Comparison of ENCODE assay signal across 16 mouse cellular contexts in genomic region chr4:138009786-138010502, GRCm38 (mm10). TPM values are rescaled to one million over a fixed set of nuclear protein-coding genes. Genes with fewer than 3 reads are reported as not detected.
DNase-seq lines count a peak whose midpoint lies in the region; ATAC-seq and TF ChIP-seq lines count a peak whose summit lies in the region.
"Had no signal": no experiment of that assay in that cellular context is flagged by ENCODE, and none has a peak within 500 bp of the region (broad histone marks: within the 10 kb centered on the region; RNA-seq: fewer than 3 reads in every experiment).

No protein-coding gene starts in this region.

- no peaks in the 10 kb centered on the region for H3K27me3 ChIP-seq in cerebellum, adult 2 months (ENCODE audit: control insufficient read depth, insufficient read depth, low read length)
- H3K27me3 ChIP-seq in liver, adult 2 months (ENCODE audit: control insufficient read depth, insufficient read depth, low read length): no peaks in the 10 kb centered on the region
- no peaks in the 10 kb centered on the region for H3K27me3 ChIP-seq in liver, postnatal 0 days (ENCODE audit: insufficient read depth, low read length)
- H3K27me3 ChIP-seq: embryonic facial prominence, embryonic 13.5 days; forebrain, embryonic 12.5 days; heart, embryonic 12.5 days; hindbrain, embryonic 15.5 days had no signal

- no peak for TF ChIP-seq EP300 in liver, postnatal 0 days (IDR thresholded peaks at IDR 0.05; ENCODE audit: low read depth)

- 49% methylated on average over 4 of the region's 4 CpGs for WGBS in cerebellum, adult 2 months
- 81% methylated on average over 4 of the region's 4 CpGs for WGBS in liver, adult 2 months
- WGBS in liver, postnatal 0 days (ENCODE audit: insufficient replicate concordance): 92% methylated on average over 4 of the region's 4 CpGs

- no peak overlapping the region for H3K27ac ChIP-seq in cerebellum, adult 2 months (ENCODE audit: insufficient read depth, low read length)
- no peak overlapping the region for H3K27ac ChIP-seq in liver, adult 2 months (replicated peaks; ENCODE audit: insufficient read depth, low read depth, low read length)
- H3K27ac ChIP-seq in liver, postnatal 0 days (ENCODE audit: low read depth): no peak overlapping the region
- H3K27ac ChIP-seq in layer of hippocampus, adult 2 months: no peak overlapping the region
- H3K27ac ChIP-seq: embryonic facial prominence, embryonic 13.5 days; forebrain, embryonic 12.5 days; hindbrain, embryonic 10.5 days; hindbrain, embryonic 15.5 days had no signal

- TF ChIP-seq CTCF in cerebellum, adult 2 months (IDR thresholded peaks at IDR 0.05; ENCODE audit: borderline replicate concordance, insufficient read depth, low read depth, low read length): no peak
- no peak for TF ChIP-seq CTCF in liver, adult 2 months (IDR thresholded peaks at IDR 0.05; ENCODE audit: low read depth, low read length)
- no peak for TF ChIP-seq CTCF in liver, postnatal 0 days (IDR thresholded peaks at IDR 0.05; ENCODE audit: low read depth)
- no peak for TF ChIP-seq CTCF in layer of hippocampus, adult 2 months (conservative IDR thresholded peaks at IDR 0.05)

- H3K4me2 ChIP-seq in liver, postnatal 0 days (ENCODE audit: low read depth, low read length): no peak overlapping the region
- H3K4me2 ChIP-seq: embryonic facial prominence, embryonic 13.5 days; forebrain, embryonic 12.5 days; heart, embryonic 12.5 days; hindbrain, embryonic 15.5 days had no signal

- no peak; the same call in 1 of the 2 replicates for ATAC-seq in liver, postnatal 0 days
- ATAC-seq: forebrain, embryonic 16.5 days; intestine, embryonic 16.5 days had no signal

- peaks cover 4% of the 10 kb centered on the region; the same call in 1 of the 2 replicates for H3K36me3 ChIP-seq in liver, adult 2 months (ENCODE audit: control insufficient read depth, insufficient read depth, low read length)
- H3K36me3 ChIP-seq in liver, postnatal 0 days (replicated peaks; ENCODE audit: insufficient read depth, low read length): peaks cover 27% of the 10 kb centered on the region

- no peak overlapping the region for H3K4me3 ChIP-seq in cerebellum, adult 2 months (replicated peaks; ENCODE audit: insufficient read depth, low read depth, low read length)
- no peak overlapping the region for H3K4me3 ChIP-seq in liver, adult 2 months (ENCODE audit: insufficient read depth, low read depth, low read length)
- H3K4me3 ChIP-seq in liver, postnatal 0 days (ENCODE audit: low read depth, low read length): no peak overlapping the region
- H3K4me3 ChIP-seq in layer of hippocampus, adult 2 months: no peak overlapping the region
- H3K4me3 ChIP-seq: embryonic facial prominence, embryonic 13.5 days; forebrain, embryonic 12.5 days; heart, embryonic 12.5 days; hindbrain, embryonic 10.5 days; hindbrain, embryonic 15.5 days had no signal

- H3K9ac ChIP-seq in liver, adult 2 months (ENCODE audit: low read depth, low read length): no peak overlapping the region
- no peak overlapping the region for H3K9ac ChIP-seq in liver, postnatal 0 days (replicated peaks)
- H3K9ac ChIP-seq: embryonic facial prominence, embryonic 13.5 days; forebrain, embryonic 12.5 days; heart, embryonic 12.5 days; hindbrain, embryonic 15.5 days had no signal

- TF ChIP-seq POLR2A in cerebellum, adult 2 months (IDR thresholded peaks at IDR 0.05; ENCODE audit: borderline replicate concordance, insufficient read depth, low read length): no peak
- TF ChIP-seq POLR2A in liver, adult 2 months (IDR thresholded peaks at IDR 0.05; ENCODE audit: extremely low read depth, insufficient read depth, low read length): no peak

- peak; percentile 57 to 69 for DNase-seq in cerebellum, adult 2 months
- DNase-seq in cerebellum, adult 11 months: no peak
- peak; percentile 62 for DNase-seq in liver, adult 2 months (ENCODE audit: extremely low read depth, low read depth, low spot score)
- DNase-seq in liver, postnatal 0 days: no peak
- DNase-seq in cerebellum, postnatal 25 days: peak; percentile 54 to 71
- DNase-seq in layer of hippocampus, adult 2 months (ENCODE audit: low spot score in 2 of 2): no peak
- DNase-seq: adrenal gland, adult 8-10 months; gastrocnemius, postnatal 14 days; kidney, adult 2 months had no signal

- peaks cover 15% of the 10 kb centered on the region; the same call in 1 of the 2 replicates for H3K4me1 ChIP-seq in cerebellum, adult 2 months (ENCODE audit: control insufficient read depth, insufficient read depth, low read length)
- no peaks in the 10 kb centered on the region for H3K4me1 ChIP-seq in liver, adult 2 months (ENCODE audit: control insufficient read depth, insufficient read depth, low read length)
- H3K4me1 ChIP-seq in liver, postnatal 0 days (ENCODE audit: insufficient read depth): no peaks in the 10 kb centered on the region; the same call in 1 of the 2 replicates
- H3K4me1 ChIP-seq: embryonic facial prominence, embryonic 13.5 days; heart, embryonic 12.5 days; hindbrain, embryonic 10.5 days had no signal

- H3K79me2 ChIP-seq in liver, adult 2 months (ENCODE audit: control insufficient read depth, insufficient read depth, low read length): peaks cover 18% of the 10 kb centered on the region; the same call in 1 of the 2 replicates

- no peaks in the 10 kb centered on the region for H3K9me3 ChIP-seq in liver, postnatal 0 days (ENCODE audit: low read length)
- H3K9me3 ChIP-seq: embryonic facial prominence, embryonic 13.5 days; forebrain, embryonic 12.5 days; heart, embryonic 12.5 days; hindbrain, embryonic 10.5 days; hindbrain, embryonic 15.5 days had no signal

RNA-seq across cellular contexts. Expression of gene Eif4g3, which starts 17.1 kb away (rescaled TPM):
- polyA plus RNA-seq in cerebellum, adult 2 months (2012; rRNA removed): 156 and 160 TPM in 2 replicates
- 9.7 and 11.9 TPM in 2 replicates for total RNA-seq in liver, adult 2 months (2014; rRNA removed)
- polyA plus RNA-seq in liver, adult 2 months (2012; rRNA removed): 11.8 and 17.0 TPM in 2 replicates
- 5.8 and 5.9 TPM in 2 replicates for polyA plus RNA-seq in liver, postnatal 0 days (2015; fragmentation: Nextera tagmentation; extraction: Ambion mirVana)
- 100 to 1,000 TPM; 158 TPM for total RNA-seq in layer of hippocampus, adult 2 months (2021)

Comparison
In these comparisons a context has a peak if more than half of its experiments do, and no peak if none do; other contexts are left out.
1. DNase-seq: peak in cerebellum, adult 2 months (2 of 2), liver, adult 2 months (single experiment) and cerebellum, postnatal 25 days (2 of 2); none in cerebellum, adult 11 months (single experiment), liver, postnatal 0 days (single experiment) and layer of hippocampus, adult 2 months (0 of 2).